In the genomic region with DNA sequence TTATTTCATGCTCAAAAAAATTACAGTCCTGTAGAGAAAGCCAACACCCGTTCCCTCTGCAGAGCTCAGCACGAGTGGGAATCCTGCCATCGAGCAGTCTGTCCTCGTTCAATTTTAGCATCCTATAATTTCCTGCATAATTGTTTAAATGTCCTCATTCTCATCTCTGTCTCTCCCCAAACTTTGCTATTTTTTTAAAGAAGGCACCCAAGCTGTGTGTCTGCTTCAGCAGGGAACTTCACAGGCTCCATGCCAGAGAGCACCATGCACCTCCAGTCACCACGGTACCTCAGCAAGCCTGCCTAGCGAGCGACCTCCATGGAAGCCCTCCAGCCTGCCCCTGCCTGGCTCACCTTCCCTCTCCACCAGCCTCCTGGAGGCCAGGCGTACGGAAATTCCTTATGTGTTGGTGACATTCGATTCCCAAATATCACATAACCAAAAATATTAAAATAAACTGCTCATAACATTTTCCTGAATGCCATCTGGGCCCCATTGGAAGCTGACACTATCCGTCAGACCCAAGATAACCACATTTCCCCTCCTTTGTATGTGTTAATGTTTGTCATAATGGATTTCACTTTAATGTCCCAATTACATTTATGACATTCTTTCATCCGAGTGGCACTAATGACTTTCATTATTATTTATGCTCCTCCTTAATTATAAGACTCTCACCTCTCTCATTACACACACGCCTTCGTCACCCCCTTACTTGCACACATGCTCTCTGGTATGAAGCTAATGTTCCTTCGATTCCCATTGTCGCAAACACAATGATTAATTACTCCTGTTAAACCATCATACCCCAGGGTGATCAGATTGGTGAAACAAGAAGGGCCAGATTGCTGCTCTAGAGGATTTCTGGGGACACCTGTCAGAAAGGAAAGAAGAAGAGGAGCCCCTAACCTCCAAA, we compare ENCODE assay signal across 12 mouse cellular contexts. TPM values are rescaled to one million over a fixed set of nuclear protein-coding genes. Genes with fewer than 3 reads are reported as not detected.
DNase-seq lines count a peak whose midpoint lies in the region; ATAC-seq and TF ChIP-seq lines count a peak whose summit lies in the region.
"Had no signal": no experiment of that assay in that cellular context is flagged by ENCODE, and none has a peak within 500 bp of the region (broad histone marks: within the 10 kb centered on the region; RNA-seq: fewer than 3 reads in every experiment).

No protein-coding gene starts in this region.

- ATAC-seq in forebrain, postnatal 0 days, result peak; percentile 82
- no peak for ATAC-seq in liver, postnatal 0 days
- ATAC-seq: lung, postnatal 0 days had no signal

- H3K36me3 ChIP-seq in forebrain, postnatal 0 days (ENCODE audit: insufficient read depth), result no peaks in the 10 kb centered on the region
- H3K36me3 ChIP-seq in forebrain, embryonic 10.5 days (replicated peaks), result no peaks in the 10 kb centered on the region
- H3K36me3 ChIP-seq in liver, postnatal 0 days (replicated peaks; ENCODE audit: insufficient read depth, low read length), result no peaks in the 10 kb centered on the region
- H3K36me3 ChIP-seq: embryonic facial prominence, embryonic 13.5 days had no signal

- TF ChIP-seq EP300 in liver, postnatal 0 days (IDR thresholded peaks at IDR 0.05; ENCODE audit: low read depth), result no peak

- H3K27ac ChIP-seq in forebrain, postnatal 0 days (ENCODE audit: low read depth, low read length), result peak overlapping the region; percentile 73
- no peak overlapping the region for H3K27ac ChIP-seq in forebrain, embryonic 10.5 days
- no peak overlapping the region for H3K27ac ChIP-seq in liver, postnatal 0 days (ENCODE audit: low read depth)
- H3K27ac ChIP-seq: embryonic facial prominence, embryonic 13.5 days had no signal

- H3K4me3 ChIP-seq in forebrain, postnatal 0 days (ENCODE audit: low read depth, low read length), result no peak overlapping the region
- H3K4me3 ChIP-seq in forebrain, embryonic 10.5 days, result no peak overlapping the region
- H3K4me3 ChIP-seq in liver, postnatal 0 days (ENCODE audit: low read depth, low read length), result no peak overlapping the region
- H3K4me3 ChIP-seq: embryonic facial prominence, embryonic 13.5 days had no signal

- no peak overlapping the region for H3K4me2 ChIP-seq in forebrain, postnatal 0 days (ENCODE audit: low read depth)
- H3K4me2 ChIP-seq in liver, postnatal 0 days (ENCODE audit: low read depth, low read length), result no peak overlapping the region
- H3K4me2 ChIP-seq: embryonic facial prominence, embryonic 13.5 days had no signal

- TF ChIP-seq CTCF in forebrain, postnatal 0 days (IDR thresholded peaks at IDR 0.05; ENCODE audit: low read depth), result no peak
- no peak for TF ChIP-seq CTCF in liver, postnatal 0 days (IDR thresholded peaks at IDR 0.05; ENCODE audit: low read depth)

- H3K27me3 ChIP-seq in forebrain, postnatal 0 days (ENCODE audit: insufficient read depth, low read length), result no peaks in the 10 kb centered on the region
- H3K27me3 ChIP-seq in forebrain, embryonic 10.5 days (ENCODE audit: poor library complexity, severe bottlenecking), result no peaks in the 10 kb centered on the region
- no peaks in the 10 kb centered on the region for H3K27me3 ChIP-seq in liver, postnatal 0 days (ENCODE audit: insufficient read depth, low read length)
- H3K27me3 ChIP-seq: embryonic facial prominence, embryonic 13.5 days had no signal

- WGBS in forebrain, postnatal 0 days, result 52% methylated on average over 16 of the region's 16 CpGs
- 89% methylated on average over 16 of the region's 16 CpGs for WGBS in forebrain, embryonic 10.5 days
- 82% methylated on average over 16 of the region's 16 CpGs for WGBS in liver, postnatal 0 days (ENCODE audit: insufficient replicate concordance)

- no peak overlapping the region for H3K9ac ChIP-seq in forebrain, postnatal 0 days
- no peak overlapping the region for H3K9ac ChIP-seq in liver, postnatal 0 days (replicated peaks)
- H3K9ac ChIP-seq: embryonic facial prominence, embryonic 13.5 days had no signal

- DNase-seq in forebrain, postnatal 0 days, result peak; percentile 78
- DNase-seq in forebrain, embryonic 10.5 days (ENCODE audit: extremely low spot score, low spot score), result no peak
- DNase-seq in cerebellum, postnatal 36 days, result peak; percentile 82 to 86
- DNase-seq in layer of hippocampus, postnatal 25 days (ENCODE audit: extremely low spot score in 1 of 2, low spot score in 1 of 2), result peak; percentile 44 to 48
- DNase-seq in right cerebral cortex, postnatal 14 days, result peak; percentile 72
- DNase-seq in liver, postnatal 0 days, result no peak
- no peak for DNase-seq in kidney, adult 11 months
- no peak for DNase-seq in embryo, embryonic 11 days
- DNase-seq: adrenal gland, postnatal 25 days; gastrocnemius, postnatal 25 days had no signal

- peaks cover 10% of the 10 kb centered on the region; the same call in 1 of the 2 replicates for H3K4me1 ChIP-seq in forebrain, postnatal 0 days (ENCODE audit: insufficient read depth)
- no peaks in the 10 kb centered on the region for H3K4me1 ChIP-seq in forebrain, embryonic 10.5 days
- no peaks in the 10 kb centered on the region for H3K4me1 ChIP-seq in liver, postnatal 0 days (ENCODE audit: insufficient read depth)
- H3K4me1 ChIP-seq: embryonic facial prominence, embryonic 13.5 days had no signal

- 0 out of 2 replicates have a peak, but pooled peaks cover 4% of the 10 kb centered on the region for H3K9me3 ChIP-seq in forebrain, postnatal 0 days (ENCODE audit: low read length)
- no peaks in the 10 kb centered on the region for H3K9me3 ChIP-seq in forebrain, embryonic 10.5 days
- H3K9me3 ChIP-seq in liver, postnatal 0 days (ENCODE audit: low read length), result no peaks in the 10 kb centered on the region
- H3K9me3 ChIP-seq: embryonic facial prominence, embryonic 13.5 days had no signal

RNA-seq across cellular contexts. Expression of gene Arpp21, which starts 26.5 kb away (rescaled TPM):
- total RNA-seq in forebrain, postnatal 0 days (2014; rRNA removed), result 151 and 230 TPM in 2 replicates
- 118 and 122 TPM in 2 replicates for polyA plus RNA-seq in forebrain, postnatal 0 days (2015; fragmentation: Nextera tagmentation; extraction: Ambion mirVana)
- polyA plus RNA-seq in forebrain, embryonic 10.5 days (2016; fragmentation: Nextera tagmentation; extraction: Ambion mirVana), result 0.20 and 1.4 TPM in 2 replicates
- total RNA-seq in layer of hippocampus, postnatal 25 days (2021), result 100 to 1,000 TPM; 196 to 274 TPM
- polyA plus RNA-seq in liver, postnatal 0 days (2015; fragmentation: Nextera tagmentation; extraction: Ambion mirVana), result 0.74 and 1.0 TPM in 2 replicates
- total RNA-seq: adrenal gland, postnatal 25 days had no signal
- polyA plus RNA-seq: lung, postnatal 0 days had no signal

Comparison
In these comparisons a context has a peak if more than half of its experiments do, and no peak if none do; other contexts are left out.
1. DNase-seq: peak in forebrain, postnatal 0 days (single experiment), cerebellum, postnatal 36 days (2 of 2), layer of hippocampus, postnatal 25 days (2 of 2) and right cerebral cortex, postnatal 14 days (single experiment); none in forebrain, embryonic 10.5 days (single experiment), liver, postnatal 0 days (single experiment), kidney, adult 11 months (single experiment) and embryo, embryonic 11 days (single experiment).
2. RNA of gene Arpp21, which starts 26.5 kb away (polyA plus RNA-seq): 118 to 122 TPM in forebrain, postnatal 0 days; 0.20 to 1.4 TPM in forebrain, embryonic 10.5 days and 0.74 to 1.0 TPM in liver, postnatal 0 days; every median in the first group is over 10 times any median in the second.